Mouse (Mus musculus) thymus, adult 2 months (tissue): ENCODE results near the gene Gm10447. TPM values are rescaled to one million over a fixed set of nuclear protein-coding genes. Genes with fewer than 3 reads are reported as not detected.
A peak's percentile ranks its signal among the peaks of the same experiment; 100 is the strongest.

Experiments used
- DNase-seq: peaks from one replicate; pipeline ENCODE4 v3.0.0; 2021
- H3K27ac ChIP-seq: fragments of 200-500 bp; 2 replicates; pipeline ENCODE4 v1.5.1; 2012; ENCODE audit warnings: low read length, control low read depth; ENCODE audit not compliant: control insufficient read depth, insufficient read depth
- H3K27me3 ChIP-seq: fragments of 200-500 bp; 2 replicates; pipeline ENCODE4 v1.6.1; 2012; ENCODE audit warnings: mild to moderate bottlenecking, low read length, moderate library complexity, mixed read lengths; ENCODE audit not compliant: control insufficient read depth, insufficient read depth
- H3K36me3 ChIP-seq: fragments of 200-500 bp; 2 replicates; pipeline ENCODE4 v1.6.1; 2012; ENCODE audit warnings: mild to moderate bottlenecking, low read length, moderate library complexity; ENCODE audit not compliant: control insufficient read depth, insufficient read depth
- H3K4me1 ChIP-seq: fragments of 200-500 bp; replicated peaks from 2 replicates; pipeline ENCODE4 v1.6.1; 2012; ENCODE audit warnings: low read length; ENCODE audit not compliant: control insufficient read depth, insufficient read depth
- H3K4me3 ChIP-seq: fragments of 200-500 bp; 2 replicates; pipeline ENCODE4 v1.5.1; 2012; ENCODE audit warnings: mild to moderate bottlenecking, low read length, control low read depth, moderate library complexity; ENCODE audit not compliant: control insufficient read depth, insufficient read depth
- CTCF ChIP-seq: fragments of 200-500 bp; IDR thresholded peaks from 2 replicates; pipeline ENCODE4 v1.5.1; 2012; ENCODE audit warnings: mild to moderate bottlenecking, control low read depth, low read length, moderate library complexity, borderline replicate concordance; ENCODE audit not compliant: control insufficient read depth, poor library complexity, insufficient read depth; ENCODE audit errors: extremely low read depth
- POLR2A ChIP-seq: fragments of 200-500 bp; IDR thresholded peaks from 2 replicates; pipeline ENCODE4 v1.6.1; 2012; ENCODE audit warnings: mild to moderate bottlenecking, low read length, control low read depth, moderate library complexity; ENCODE audit not compliant: control insufficient read depth, poor library complexity, insufficient read depth; ENCODE audit errors: extremely low read depth
- WGBS: fragments of 180-500 bp; shearing (Covaris S2); methylation state at CpG from one replicate; pipeline ENCODE4 v1.1.7; 2018; 5-methylcytosine and 5-hydroxymethylcytosine counted together
- polyA plus RNA-seq: library from polyadenylated mRNA; depleted of rRNA; stranded (reverse); fragments of >200 nt; gene quantifications from 2 replicates; pipeline ENCODE4 v1.2.3, GENCODE M21; 2012

Gm10447 gene
- polyA plus RNA-seq, 1 experiment: 0.08 TPM

DNA sequence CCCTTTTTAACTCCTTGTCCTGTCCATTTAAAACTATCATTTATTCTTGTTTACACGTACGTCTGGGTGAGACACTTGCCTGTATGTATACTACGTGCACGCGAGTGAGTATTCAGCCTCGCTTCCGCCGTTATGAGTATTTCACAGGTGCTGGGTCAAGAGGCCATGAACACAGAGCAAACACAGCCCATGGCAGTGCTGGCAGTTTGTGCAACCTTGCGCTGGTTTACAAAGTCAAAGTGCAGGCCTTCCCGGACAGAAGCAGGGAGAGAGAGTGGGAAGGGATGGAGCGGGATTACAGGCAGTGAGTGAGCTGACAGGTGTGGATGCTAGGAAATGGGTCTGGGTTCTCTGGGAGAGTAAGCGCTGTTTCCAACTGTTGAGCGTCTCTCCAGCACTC lies 10.7 kb downstream of the Gm10447 start:
- Histone ChIP-seq H3K27ac (no peak overlapping the region), H3K4me3 (no peak overlapping the region), H3K4me1 (peaks cover 11% of the 10 kb centered on the region), H3K27me3 (peaks cover 2% of the 10 kb centered on the region), H3K36me3 (no peaks in the 10 kb centered on the region)
- TF ChIP-seq POLR2A (no peak), CTCF (no peak)
- WGBS: 97% methylated on average over 13 of the region's 13 CpGs
- DNase-seq: no peak

GRCm38 (mm10) chr11:53445562-53445961 lies 11.3 kb downstream of the Gm10447 start:
- Histone ChIP-seq H3K27ac (no peak overlapping the region), H3K27me3 (no peaks in the 10 kb centered on the region; the same call in 1 of the 2 replicates), H3K4me1 (peaks cover 11% of the 10 kb centered on the region), H3K4me3 (no peak overlapping the region), H3K36me3 (no peaks in the 10 kb centered on the region)
- WGBS: 97% methylated on average over 13 of the region's 13 CpGs
- no peak for TF ChIP-seq CTCF
- no peak for TF ChIP-seq POLR2A
- DNase-seq: no peak

DNA sequence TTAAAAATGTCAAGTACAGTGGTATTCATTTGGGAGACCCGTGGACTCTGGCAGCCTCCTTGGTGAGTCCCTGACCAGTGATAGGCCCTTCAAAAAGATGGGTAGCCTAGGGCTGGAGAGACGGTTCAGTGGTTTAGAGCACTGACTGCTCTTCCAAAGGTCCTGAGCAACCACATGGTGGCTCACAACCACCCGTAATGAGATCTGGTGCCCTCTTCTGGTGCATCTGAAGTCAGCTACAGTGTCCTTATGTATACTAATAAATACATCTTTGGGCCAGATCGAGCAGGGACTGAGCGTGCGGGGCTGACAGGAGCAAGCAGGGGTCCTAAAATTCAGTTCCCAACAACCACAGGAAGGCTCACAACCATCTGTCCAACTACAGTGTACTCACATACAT lies 13.0 kb downstream of the Gm10447 start:
- no peak for TF ChIP-seq POLR2A
- no peak for TF ChIP-seq CTCF

DNA sequence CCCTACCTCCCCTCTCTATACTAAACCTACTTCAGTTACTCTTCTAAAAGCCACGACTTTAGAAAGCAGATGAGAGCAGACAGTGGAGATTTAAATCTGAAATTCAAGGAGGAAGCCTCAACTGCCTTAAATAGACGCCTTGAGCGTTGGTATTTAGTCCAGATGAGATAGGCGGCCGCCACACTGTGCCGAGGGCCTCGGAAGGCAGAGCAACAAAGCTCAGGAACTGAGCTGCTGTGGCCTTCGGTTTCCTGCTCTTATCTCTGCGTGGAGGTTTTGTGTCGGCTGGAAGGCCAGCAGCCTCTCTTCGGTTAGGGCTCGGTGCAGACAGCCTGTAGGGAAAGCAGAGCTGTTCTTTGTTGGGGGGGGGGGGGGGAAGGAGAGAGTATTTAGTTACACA lies 15.0 kb downstream of the Gm10447 start:
- WGBS: under 1% methylated on average over 12 of the region's 12 CpGs
- H3K27ac ChIP-seq: no peak overlapping the region; the same call in 1 of the 2 replicates
- no peak overlapping the region for H3K4me3 ChIP-seq
- no peak for TF ChIP-seq CTCF
- no peak for TF ChIP-seq POLR2A
- no peaks in the 10 kb centered on the region for H3K36me3 ChIP-seq
- no peaks in the 10 kb centered on the region for H3K27me3 ChIP-seq
- peaks cover 2% of the 10 kb centered on the region; the same call in 1 of the 2 replicates for H3K4me1 ChIP-seq
- DNase-seq: peak; percentile 45

More for the DNA sequence above, 13.0 kb downstream of the Gm10447 start:
- Histone ChIP-seq H3K4me3 (no peak overlapping the region), H3K4me1 (peaks cover 2% of the 10 kb centered on the region; the same call in 1 of the 2 replicates), H3K27ac (no peak overlapping the region), H3K36me3 (no peaks in the 10 kb centered on the region), H3K27me3 (no peaks in the 10 kb centered on the region)
- DNase-seq: peak; percentile 50
- 15% methylated on average over 6 of the region's 6 CpGs for WGBS

DNA sequence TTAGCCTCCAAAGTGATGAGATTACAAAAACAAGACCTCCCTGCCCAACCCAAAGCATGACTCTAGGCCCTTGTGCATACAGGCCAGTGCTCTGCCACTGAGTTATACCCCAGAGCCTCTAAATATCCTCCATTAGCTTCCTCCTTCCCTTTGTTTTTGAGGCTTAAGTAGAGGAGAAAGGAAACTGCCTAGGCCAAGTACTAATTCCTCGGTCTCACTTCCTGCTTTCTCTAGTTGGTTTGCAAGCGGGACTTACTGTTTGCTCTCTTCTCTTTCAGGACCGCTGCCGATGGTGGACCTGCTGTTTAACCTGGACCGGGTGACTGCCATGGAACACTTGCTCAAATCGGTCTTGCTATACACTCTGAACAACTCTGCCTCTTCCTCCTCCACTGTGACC lies 20.6 kb downstream of the Gm10447 start:
- Histone ChIP-seq H3K4me1 (peaks cover 10% of the 10 kb centered on the region), H3K36me3 (no peaks in the 10 kb centered on the region), H3K27me3 (no peaks in the 10 kb centered on the region), H3K4me3 (no peak overlapping the region), H3K27ac (no peak overlapping the region)
- WGBS: 90% methylated on average over 6 of the region's 6 CpGs
- no peak for TF ChIP-seq POLR2A
- TF ChIP-seq CTCF: no peak
- DNase-seq: no peak

DNA sequence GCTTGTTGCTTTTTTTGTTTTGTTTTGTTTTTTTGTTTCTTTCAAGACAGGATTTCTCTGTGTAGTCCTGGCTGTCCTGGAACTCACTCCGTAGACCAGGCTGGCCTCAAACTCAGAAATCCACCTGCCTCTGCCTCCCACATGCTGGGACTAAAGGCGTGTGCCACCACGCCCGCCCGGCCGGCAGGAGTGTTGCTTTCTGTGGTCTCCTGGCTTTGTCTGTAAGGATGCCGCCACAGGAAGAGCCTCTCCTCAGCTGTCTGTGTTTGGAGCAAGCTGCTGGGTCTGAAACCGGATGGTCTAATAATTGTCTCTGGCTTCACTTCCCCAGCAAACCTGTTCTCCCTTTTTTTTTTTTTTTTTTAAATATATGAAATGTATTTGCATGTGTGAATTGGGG lies 21.4 kb downstream of the Gm10447 start:
- no peak for DNase-seq
- Histone ChIP-seq H3K36me3 (no peaks in the 10 kb centered on the region), H3K27ac (no peak overlapping the region), H3K4me3 (no peak overlapping the region), H3K4me1 (peaks cover 9% of the 10 kb centered on the region), H3K27me3 (no peaks in the 10 kb centered on the region)
- 55% methylated on average over 8 of the region's 8 CpGs for WGBS
- TF ChIP-seq CTCF: no peak
- TF ChIP-seq POLR2A: no peak

DNA sequence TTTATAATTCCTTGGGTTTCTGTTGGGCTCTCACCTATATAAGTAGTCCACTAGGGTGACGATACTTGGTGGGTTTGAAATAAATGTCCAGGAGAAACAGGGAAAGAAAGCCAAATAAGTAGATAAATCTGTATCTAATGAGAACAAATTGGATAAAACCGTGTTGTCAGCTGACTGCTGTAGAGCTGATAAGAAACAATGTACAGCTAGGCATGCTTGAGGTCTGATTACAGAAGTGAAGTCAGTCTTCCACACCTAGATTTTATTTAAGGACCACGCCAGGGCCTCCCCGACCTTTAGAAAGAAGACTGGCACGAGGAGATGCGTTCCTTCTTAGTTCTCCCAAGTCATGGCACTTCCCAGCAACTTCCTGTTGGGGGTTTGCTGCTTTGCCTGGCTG lies 23.9 kb downstream of the Gm10447 start:
- DNase-seq: no peak
- peaks cover 16% of the 10 kb centered on the region for H3K4me1 ChIP-seq
- no peaks in the 10 kb centered on the region for H3K27me3 ChIP-seq
- TF ChIP-seq CTCF (no peak), POLR2A (no peak)
- H3K4me3 ChIP-seq: no peak overlapping the region
- WGBS: 68% methylated on average over 6 of the region's 6 CpGs
- H3K36me3 ChIP-seq: no peaks in the 10 kb centered on the region
- no peak overlapping the region for H3K27ac ChIP-seq
